Mouse (Mus musculus): ENCODE results near the gene Tlr8.
"Not testable (repeated sequence)": the region's sequence is repeated elsewhere in the genome, so short reads cannot be mapped to it uniquely, and the experiment has no call there.

Tlr8 gene

GRCm38 (mm10) chrX:167264086-167264485, at the start of gene Tlr8:
Gene Tlr8, minus strand, starts transcription at chrX:167264329.
- DNase-seq (ENCODE audit: low spot score in 2 of 2) = no peak

GRCm38 (mm10) chrX:167302061-167302460, 37.9 kb upstream of the Tlr8 start:
- DNase-seq (ENCODE audit: low spot score in 2 of 2) = not testable (repeated sequence)

GRCm38 (mm10) chrX:167276953-167277352, 12.8 kb upstream of the Tlr8 start:
- peak; percentile 60 to 68 for DNase-seq (ENCODE audit: low spot score in 2 of 2)

- DNase-seq (ENCODE audit: low spot score in 2 of 2) = no peak
Measured at GRCm38 (mm10) chrX:167276551-167276950, 12.4 kb upstream of the Tlr8 start.

- DNase-seq (ENCODE audit: low spot score in 2 of 2) = no peak
Measured at GRCm38 (mm10) chrX:167263530-167263929, 599 bp downstream of the Tlr8 start.

- DNase-seq (ENCODE audit: low spot score in 2 of 2) = no peak
Measured at GRCm38 (mm10) chrX:167241736-167242135, 22.4 kb downstream of the Tlr8 start.

GRCm38 (mm10) chrX:167239293-167239921, 24.7 kb downstream of the Tlr8 start:
- DNase-seq (ENCODE audit: low spot score in 2 of 2) = no peak

GRCm38 (mm10) chrX:167233104-167233687, 30.9 kb downstream of the Tlr8 start:
- peak; percentile 54 to 55 for DNase-seq (ENCODE audit: low spot score in 2 of 2)

GRCm38 (mm10) chrX:167231150-167231549, 33.0 kb downstream of the Tlr8 start:
- no peak for DNase-seq (ENCODE audit: low spot score in 2 of 2)

GRCm38 (mm10) chrX:167229819-167230218, 34.3 kb downstream of the Tlr8 start:
- DNase-seq (ENCODE audit: low spot score in 2 of 2) = no peak

GRCm38 (mm10) chrX:167229206-167229605, 34.9 kb downstream of the Tlr8 start:
- DNase-seq (ENCODE audit: low spot score in 2 of 2) = no peak

GRCm38 (mm10) chrX:167227756-167228155, 36.4 kb downstream of the Tlr8 start:
- no peak for DNase-seq (ENCODE audit: low spot score in 2 of 2)

GRCm38 (mm10) chrX:167227138-167227537, 37.0 kb downstream of the Tlr8 start:
- DNase-seq (ENCODE audit: low spot score in 2 of 2) = no peak

GRCm38 (mm10) chrX:167226570-167226969, 37.6 kb downstream of the Tlr8 start:
- no peak for DNase-seq (ENCODE audit: low spot score in 2 of 2)

GRCm38 (mm10) chrX:167212707-167213106, 51.4 kb downstream of the Tlr8 start:
- DNase-seq (ENCODE audit: low spot score in 2 of 2) = no peak

- no peak for DNase-seq (ENCODE audit: low spot score in 2 of 2)
Measured at GRCm38 (mm10) chrX:167211871-167212555, 52.1 kb downstream of the Tlr8 start.

GRCm38 (mm10) chrX:167210319-167210728, 53.8 kb downstream of the Tlr8 start:
- DNase-seq (ENCODE audit: low spot score in 2 of 2) = no peak

- DNase-seq (ENCODE audit: low spot score in 2 of 2) = no peak
Measured at GRCm38 (mm10) chrX:167209828-167210227, 54.3 kb downstream of the Tlr8 start.

- DNase-seq (ENCODE audit: low spot score in 2 of 2) = peak; percentile 59 to 66
Measured at GRCm38 (mm10) chrX:167208978-167209754, 55.0 kb downstream of the Tlr8 start, which contains the start of gene Tmsb4x. Gene Tmsb4x, minus strand, starts transcription at chrX:167209315.

GRCm38 (mm10) chrX:167208506-167208820, 55.7 kb downstream of the Tlr8 start:
- DNase-seq (ENCODE audit: low spot score in 2 of 2) = no peak

- no peak for DNase-seq (ENCODE audit: low spot score in 2 of 2)
Measured at GRCm38 (mm10) chrX:167207741-167208505, 56.2 kb downstream of the Tlr8 start.

All from frontal cortex, postnatal 25 days (tissue).